Mouse (Mus musculus) frontal cortex, adult 2 months (tissue): ENCODE data around the gene Immp2l. TPM values are rescaled to one million over a fixed set of nuclear protein-coding genes. Genes with fewer than 3 reads are reported as not detected.
"Not testable (repeated sequence)": the region's sequence is repeated elsewhere in the genome, so short reads cannot be mapped to it uniquely, and the experiment has no call there.

Experiments
- DNase-seq, 2 experiments: peaks; one replicate each; pipeline ENCODE4 v3.0.0; 2022; ENCODE audit warnings: low spot score in 1 of 2; ENCODE audit errors: extremely low spot score in 1 of 2
- polyA plus RNA-seq: library from polyadenylated mRNA; depleted of rRNA; stranded (reverse); fragments of >200 nt; gene quantifications from 2 replicates; pipeline ENCODE4 v1.2.3, GENCODE M21; 2012; rRNA removed

Gene Immp2l
- 7.7 and 10.3 TPM in 2 replicates for polyA plus RNA-seq

- peak; percentile 87 to 94 for DNase-seq
Measured at GRCm38 (mm10) chr12:41023511-41024421, at the start of gene Immp2l. Gene Immp2l (plus strand): TSS chr12:41024090.

DNA sequence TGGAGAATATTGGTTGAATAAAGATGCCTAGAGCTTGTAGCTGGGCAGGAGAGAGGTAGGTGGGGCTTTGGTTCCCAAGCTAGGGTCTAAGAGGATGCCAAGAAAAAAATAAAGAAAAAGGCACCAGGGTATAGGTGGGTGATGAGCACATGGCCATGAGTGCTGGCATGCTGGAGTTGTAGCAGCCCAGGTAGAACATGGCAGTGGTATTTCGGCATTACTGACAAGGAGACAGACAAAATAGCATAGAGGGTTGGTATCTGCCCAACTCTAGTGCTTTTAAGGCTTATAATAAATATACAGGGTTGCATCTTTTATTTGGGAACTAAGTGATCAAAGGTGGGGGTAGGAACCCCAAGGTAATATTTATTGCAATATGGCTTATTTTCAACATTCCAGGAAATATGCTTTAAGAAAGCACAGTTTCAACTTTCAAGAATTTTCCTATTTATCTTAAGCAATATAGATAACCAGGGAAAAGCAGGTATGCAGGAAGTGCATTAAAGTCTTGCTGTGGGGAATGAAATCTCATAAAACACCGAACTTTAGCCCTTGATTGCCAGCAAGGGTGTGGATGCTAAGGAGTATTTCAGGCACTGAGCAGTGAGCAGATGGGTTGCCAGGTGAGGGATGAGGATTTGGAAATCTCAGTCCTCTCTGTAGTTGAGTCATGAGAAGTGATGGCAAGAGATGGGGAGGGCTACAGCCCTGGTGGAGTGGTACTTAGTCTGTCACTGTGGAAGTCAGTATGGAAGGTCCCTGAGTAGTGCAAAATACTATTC, 45.0 kb upstream of the Immp2l start:
- no peak for DNase-seq

DNA sequence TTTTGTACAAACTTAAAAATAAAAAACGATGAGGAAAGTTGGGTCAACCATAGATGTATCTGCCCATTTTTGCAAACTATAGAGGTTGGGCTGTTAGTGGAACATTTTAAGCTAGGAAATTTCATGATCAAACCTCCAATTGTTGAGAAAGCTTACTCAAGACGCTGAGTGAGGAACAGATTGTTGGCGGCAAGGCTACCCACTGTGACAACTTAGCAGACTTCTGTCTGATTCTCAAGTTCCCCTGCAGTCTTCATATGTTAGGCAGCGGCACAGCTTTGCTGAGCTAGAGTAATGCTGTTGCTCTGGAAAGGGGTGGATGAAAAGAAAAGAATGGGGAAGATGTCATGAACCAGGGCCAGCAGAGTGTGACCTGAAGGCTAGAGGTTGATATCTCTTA, 44.2 kb upstream of the Immp2l start:
- DNase-seq: no peak

- DNase-seq: no peak
Measured at GRCm38 (mm10) chr12:40980160-40980559, 43.7 kb upstream of the Immp2l start.

- no peak for DNase-seq
Measured at GRCm38 (mm10) chr12:40983021-40983420, 40.9 kb upstream of the Immp2l start.

DNA sequence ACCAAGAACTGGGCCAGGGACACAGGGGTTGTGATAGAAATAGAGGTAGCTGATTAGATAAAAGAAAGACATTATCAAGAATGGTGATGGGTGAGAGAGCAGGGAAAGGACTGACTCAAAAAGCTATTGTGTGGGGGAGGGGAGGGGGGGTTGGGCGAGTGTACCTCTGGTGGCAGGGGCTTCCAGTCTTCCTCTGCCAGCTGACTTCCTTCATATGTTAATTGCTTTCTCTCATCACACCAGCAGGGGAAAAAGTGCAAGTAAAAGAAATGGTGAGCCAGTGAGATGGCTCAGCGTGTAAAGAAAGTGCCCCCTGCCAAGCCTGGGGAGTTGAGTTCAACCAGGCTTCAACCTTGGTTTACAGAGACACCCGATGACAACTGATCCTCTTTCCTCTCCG, 39.2 kb upstream of the Immp2l start:
- DNase-seq: no peak

DNA sequence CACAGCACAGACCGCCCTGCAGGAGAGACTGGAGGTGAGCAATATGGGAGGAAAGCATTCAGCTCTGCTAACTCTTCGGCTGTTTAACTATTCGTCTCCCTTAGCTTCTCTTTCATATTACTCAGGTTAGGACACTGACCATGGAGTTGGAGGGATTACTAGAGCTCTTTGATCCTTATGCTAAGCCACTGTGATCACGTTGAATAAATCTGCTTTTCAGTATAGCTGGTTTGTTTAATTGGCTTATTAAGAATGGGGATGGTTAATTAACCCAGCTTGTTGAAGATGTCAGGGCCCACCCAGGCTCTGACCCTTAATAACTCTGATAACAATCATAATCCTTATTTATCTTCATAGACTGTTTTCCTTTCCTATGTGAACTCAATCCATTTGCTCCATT, 38.1 kb upstream of the Immp2l start:
- no peak for DNase-seq

DNA sequence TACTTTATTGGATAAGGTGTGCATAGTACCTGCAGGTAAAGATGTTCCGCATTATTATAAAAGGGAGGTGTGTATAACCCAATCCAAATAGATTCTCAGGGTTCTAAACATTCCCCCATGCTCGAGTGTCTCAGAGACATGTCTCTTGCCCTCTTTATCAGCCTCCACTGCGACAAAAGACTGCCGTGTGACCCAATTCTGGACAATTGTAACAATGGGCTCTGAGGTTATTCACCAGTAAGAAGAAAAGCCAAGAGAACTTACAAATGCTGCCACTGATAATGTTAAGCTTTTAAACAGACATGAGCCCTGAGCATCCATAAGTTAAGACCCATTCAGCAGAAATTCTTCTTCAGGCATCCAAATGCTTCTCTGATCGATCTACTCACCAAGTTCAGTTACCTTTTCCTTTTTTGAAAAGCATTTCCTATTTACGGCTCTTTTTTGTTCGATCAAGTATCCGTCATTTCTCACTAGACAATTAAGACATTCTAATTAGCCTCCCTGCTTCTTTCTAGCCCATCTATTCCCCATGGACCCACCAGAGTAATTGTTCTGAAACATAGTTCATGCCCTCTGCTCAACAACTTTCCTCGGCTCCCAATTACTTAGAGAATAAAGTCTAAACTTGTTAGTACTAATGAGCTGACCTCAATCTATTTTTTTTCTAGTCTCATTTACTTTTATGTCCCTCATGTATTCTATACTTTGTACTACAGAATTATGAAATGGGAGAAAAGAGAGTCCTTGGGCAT, 35.4 kb upstream of the Immp2l start:
- no peak for DNase-seq

GRCm38 (mm10) chr12:40991647-40992046, 32.2 kb upstream of the Immp2l start:
- no peak for DNase-seq

DNA sequence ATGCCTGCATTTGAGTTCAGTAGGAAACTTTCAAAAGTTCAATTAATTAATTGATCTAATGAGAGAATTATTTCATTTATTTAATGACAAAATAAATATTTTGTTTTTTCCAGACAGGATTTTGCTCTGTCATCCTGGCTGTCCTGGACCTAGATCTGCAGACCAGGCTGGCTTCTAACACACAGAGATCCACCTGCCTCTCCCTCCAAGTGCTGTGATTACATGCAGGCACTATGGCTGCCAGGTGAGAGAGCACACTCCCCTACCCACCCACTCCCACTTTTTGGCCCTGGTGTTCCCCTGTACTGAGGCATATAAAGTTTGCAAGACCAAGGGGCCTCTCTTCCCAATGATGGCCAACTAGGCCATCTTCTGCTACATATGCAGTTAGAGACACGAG, 31.7 kb upstream of the Immp2l start:
- not testable (repeated sequence) for DNase-seq

DNA sequence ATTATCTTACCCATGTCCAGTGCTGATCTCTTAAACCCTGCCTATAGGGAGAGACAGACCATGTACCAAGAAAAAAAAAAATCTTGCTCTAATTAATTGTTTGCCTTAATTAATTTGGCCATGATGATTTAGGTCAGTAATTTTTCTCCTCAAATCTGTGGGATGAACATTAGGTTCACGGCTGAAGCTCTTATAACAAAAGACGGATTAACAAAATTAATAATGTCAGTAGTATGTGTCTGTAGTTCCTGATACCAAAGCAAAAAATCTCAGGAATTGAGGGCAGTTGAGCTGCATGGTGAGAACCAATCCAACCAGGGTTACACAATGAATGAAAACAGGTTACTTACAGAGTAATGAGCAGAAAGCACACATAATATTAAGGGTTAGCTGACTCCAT, 29.0 kb upstream of the Immp2l start:
- no peak for DNase-seq

- DNase-seq: no peak
Measured at GRCm38 (mm10) chr12:40995618-40996370, 28.1 kb upstream of the Immp2l start.

GRCm38 (mm10) chr12:41022516-41022915, 1.4 kb upstream of the Immp2l start:
- DNase-seq: peak in 1 of 2 experiments; percentile 51

DNA sequence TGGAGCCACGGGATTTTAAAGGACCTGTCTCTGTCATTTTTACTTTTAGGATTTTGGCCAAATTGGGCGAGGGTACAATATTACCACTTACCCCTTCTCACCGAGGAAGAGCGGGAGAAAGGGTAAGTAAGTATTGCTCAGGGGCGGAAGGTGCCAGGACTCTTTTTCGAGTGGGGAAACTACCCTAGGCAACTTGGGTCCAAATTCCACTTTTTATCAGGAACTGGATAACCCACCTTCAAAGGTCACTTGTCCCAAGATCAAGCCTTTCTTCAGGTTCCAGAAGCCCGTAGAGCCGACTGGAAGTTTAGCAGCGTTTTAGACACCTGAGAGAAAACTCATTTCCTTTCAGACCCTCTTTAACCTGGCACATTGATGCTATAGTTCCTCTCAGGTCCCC, 622 bp downstream of the Immp2l start:
- DNase-seq: no peak

- DNase-seq: no peak
Measured at GRCm38 (mm10) chr12:41027485-41027884, 3.6 kb downstream of the Immp2l start.

- no peak for DNase-seq
Measured at GRCm38 (mm10) chr12:41031119-41031518, 7.2 kb downstream of the Immp2l start.

GRCm38 (mm10) chr12:41033196-41033595, 9.3 kb downstream of the Immp2l start:
- no peak for DNase-seq

DNA sequence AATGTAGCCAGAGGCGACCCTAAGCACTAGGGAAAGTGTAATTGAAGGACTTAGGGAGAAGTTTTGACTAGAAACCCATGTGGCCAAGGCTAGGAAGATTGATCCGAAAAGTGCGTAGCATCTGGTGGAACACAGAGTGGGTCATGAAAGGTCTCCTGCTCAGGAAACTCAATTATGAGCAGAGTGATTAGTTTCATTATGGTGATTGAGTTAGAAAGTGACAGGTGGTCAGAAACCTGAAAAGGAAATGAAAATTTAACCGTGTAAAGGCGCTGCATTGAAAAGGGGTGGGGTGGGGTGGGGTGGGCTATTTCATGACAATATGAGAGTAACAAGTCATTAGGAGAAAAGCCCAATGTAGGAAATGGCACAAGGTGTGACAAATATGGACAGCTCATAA, 15.9 kb downstream of the Immp2l start:
- DNase-seq: no peak

DNA sequence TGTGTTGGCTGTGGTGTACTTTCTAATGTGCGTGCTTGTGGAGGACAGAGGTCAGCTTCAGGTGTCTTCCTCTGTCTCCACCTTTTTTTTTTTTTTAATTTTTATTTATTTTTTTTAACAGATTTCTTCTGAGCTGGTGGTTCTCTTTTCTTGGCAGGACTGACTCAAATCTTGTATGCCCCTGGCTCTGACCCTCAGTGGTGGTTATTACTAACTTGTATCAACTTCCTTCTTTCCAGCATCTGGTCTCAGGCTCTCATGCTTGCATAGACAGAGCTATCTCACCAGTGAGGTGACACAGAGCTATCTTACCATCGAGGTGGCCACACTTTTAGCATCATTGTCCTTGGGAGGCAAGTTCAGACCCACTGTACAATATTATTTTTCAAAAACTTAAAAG, 17.8 kb downstream of the Immp2l start:
- DNase-seq: no peak

- no peak for DNase-seq
Measured at GRCm38 (mm10) chr12:41044493-41045132, 20.7 kb downstream of the Immp2l start.
